Mouse (Mus musculus) cortical plate, adult 2 months (tissue): ENCODE data around the gene Hnrnpa3.

ENCODE experiments used
- CTCF ChIP-seq: fragments of 200-500 bp; IDR thresholded peaks from 2 replicates; pipeline ENCODE4 v1.5.1; 2011; ENCODE audit warnings: mild to moderate bottlenecking, control low read depth, low read length; ENCODE audit not compliant: insufficient read depth; ENCODE audit errors: extremely low read depth
- POLR2A ChIP-seq: fragments of 200-500 bp; IDR thresholded peaks from 2 replicates; pipeline ENCODE4 v1.6.1; 2011; ENCODE audit warnings: mild to moderate bottlenecking, low read length, control low read depth; ENCODE audit not compliant: insufficient read depth; ENCODE audit errors: extremely low read depth

GRCm38 (mm10) chr2:75706435-75706834 lies 47.4 kb downstream of the Hnrnpa3 start:
- TF ChIP-seq CTCF (no peak), POLR2A (no peak)
